ENCODE assay signal across 8 mouse cellular contexts in genomic region chr16:21423546-21423910, GRCm38 (mm10). TPM values are rescaled to one million over a fixed set of nuclear protein-coding genes. Genes with fewer than 3 reads are reported as not detected.
A peak's percentile ranks its signal among the peaks of the same experiment; 100 is the strongest.
DNase-seq lines count a peak whose midpoint lies in the region; ATAC-seq and TF ChIP-seq lines count a peak whose summit lies in the region.

No protein-coding gene starts in this region.

- no peak for DNase-seq in heart, adult 2 months
- no peak for DNase-seq in heart, postnatal 36 days
- peak; percentile 68 for DNase-seq in Muller cell, postnatal 12 days (ENCODE audit: inconsistent ontology term)
- peak; percentile 42 for DNase-seq in forebrain, postnatal 0 days
- no peak for DNase-seq in adrenal gland, postnatal 36 days
- no peak for DNase-seq in adrenal gland, postnatal 10 days

- peak overlapping the region; percentile 91 for H3K27ac ChIP-seq in heart, adult 2 months
- peak overlapping the region; percentile 50; the same call in 1 of the 2 replicates for H3K27ac ChIP-seq in forebrain, postnatal 0 days (ENCODE audit: low read depth, low read length)
- peak overlapping the region; percentile 81 for H3K27ac ChIP-seq in liver, embryonic 15.5 days (replicated peaks)
- no peak overlapping the region for H3K27ac ChIP-seq in olfactory bulb, adult 2 months (ENCODE audit: insufficient read depth, low read depth, low read length)

- no peaks in the 10 kb centered on the region for H3K9me3 ChIP-seq in forebrain, postnatal 0 days (ENCODE audit: low read length)
- no peaks in the 10 kb centered on the region for H3K9me3 ChIP-seq in liver, embryonic 15.5 days (replicated peaks)

- peaks cover 1% of the 10 kb centered on the region; the same call in 1 of the 2 replicates for H3K4me1 ChIP-seq in heart, adult 2 months (ENCODE audit: control insufficient read depth, insufficient read depth, low read length)
- H3K4me1 ChIP-seq in forebrain, postnatal 0 days (ENCODE audit: insufficient read depth), result peaks cover 6% of the 10 kb centered on the region; the same call in 1 of the 2 replicates
- H3K4me1 ChIP-seq in liver, embryonic 15.5 days (replicated peaks), result peaks cover 18% of the 10 kb centered on the region
- H3K4me1 ChIP-seq in olfactory bulb, adult 2 months (ENCODE audit: control insufficient read depth, insufficient read depth, low read length), result no peaks in the 10 kb centered on the region

- under 1% methylated on average over 10 of the region's 10 CpGs for WGBS in heart, adult 2 months
- 2% methylated on average over 10 of the region's 10 CpGs for WGBS in forebrain, postnatal 0 days
- 2% methylated on average over 10 of the region's 10 CpGs for WGBS in liver, embryonic 15.5 days (ENCODE audit: insufficient replicate concordance)
- WGBS in olfactory bulb, adult 2 months, result 2% methylated on average over 10 of the region's 10 CpGs

- peak overlapping the region; percentile 93 for H3K4me3 ChIP-seq in heart, adult 2 months
- H3K4me3 ChIP-seq in forebrain, postnatal 0 days (ENCODE audit: low read depth, low read length), result peak overlapping the region; percentile 85
- H3K4me3 ChIP-seq in liver, embryonic 15.5 days (replicated peaks), result peak overlapping the region; percentile 77
- peak overlapping the region; percentile 65 for H3K4me3 ChIP-seq in olfactory bulb, adult 2 months (ENCODE audit: insufficient read depth, low read depth, low read length)

- peak overlapping the region; percentile 95 for H3K4me2 ChIP-seq in forebrain, postnatal 0 days (ENCODE audit: low read depth)
- H3K4me2 ChIP-seq in liver, embryonic 15.5 days, result peak overlapping the region; percentile 97

- TF ChIP-seq EP300 in heart, adult 2 months (IDR thresholded peaks at IDR 0.05; ENCODE audit: insufficient read depth, low read depth, low read length), result no peak

- no peaks in the 10 kb centered on the region; the same call in 1 of the 2 replicates for H3K79me2 ChIP-seq in heart, adult 2 months (replicated peaks; ENCODE audit: control insufficient read depth, insufficient read depth, low read length)

- intact Hi-C loops in heart, adult 2 months (cut with DNase I), result loop anchor here (10.0 kb wide), 2 partner anchors 591 to 841 kb away; partner anchors contain the start of gene Tra2b
- intact Hi-C loops in heart, postnatal 36 days (cut with DNase I), result no loop called here

- H3K27me3 ChIP-seq in heart, adult 2 months (ENCODE audit: control insufficient read depth, insufficient read depth, low read length), result no peaks in the 10 kb centered on the region
- H3K27me3 ChIP-seq in forebrain, postnatal 0 days (ENCODE audit: insufficient read depth, low read length), result no peaks in the 10 kb centered on the region
- H3K27me3 ChIP-seq in liver, embryonic 15.5 days, result no peaks in the 10 kb centered on the region

- H3K36me3 ChIP-seq in heart, adult 2 months (ENCODE audit: control insufficient read depth, insufficient read depth, low read length), result no peaks in the 10 kb centered on the region
- no peaks in the 10 kb centered on the region for H3K36me3 ChIP-seq in forebrain, postnatal 0 days (ENCODE audit: insufficient read depth)
- no peaks in the 10 kb centered on the region for H3K36me3 ChIP-seq in liver, embryonic 15.5 days (replicated peaks)

- peak overlapping the region; percentile 92 for H3K9ac ChIP-seq in heart, adult 2 months (ENCODE audit: low read depth, low read length)
- peak overlapping the region; percentile 86 for H3K9ac ChIP-seq in forebrain, postnatal 0 days
- H3K9ac ChIP-seq in liver, embryonic 15.5 days, result peak overlapping the region; percentile 77

- TF ChIP-seq CTCF in heart, adult 2 months (IDR thresholded peaks at IDR 0.05), result no peak
- TF ChIP-seq CTCF in forebrain, postnatal 0 days (IDR thresholded peaks at IDR 0.05; ENCODE audit: low read depth), result no peak
- no peak for TF ChIP-seq CTCF in olfactory bulb, adult 2 months (IDR thresholded peaks at IDR 0.05; ENCODE audit: insufficient read depth, low read depth, low read length)

- ATAC-seq in forebrain, postnatal 0 days, result peak; percentile 48
- peak; percentile 41 for ATAC-seq in liver, embryonic 15.5 days (ENCODE audit: insufficient read depth)

- TF ChIP-seq POLR2A in heart, adult 2 months (IDR thresholded peaks at IDR 0.05; ENCODE audit: insufficient read depth, low read depth, low read length), result no peak
- TF ChIP-seq POLR2A in olfactory bulb, adult 2 months (IDR thresholded peaks at IDR 0.05; ENCODE audit: insufficient read depth, low read depth, low read length), result no peak

RNA-seq across cellular contexts. Expression of gene Vps8, which starts 0.6 kb away (rescaled TPM):
- 10 to 100 TPM; 24.1 to 25.5 TPM for total RNA-seq in heart, adult 2 months (2021)
- 14.0 and 20.9 TPM in 2 replicates for polyA plus RNA-seq in heart, adult 2 months (2012; rRNA removed)
- 10 to 100 TPM; 19.9 to 27.9 TPM for total RNA-seq in heart, postnatal 36 days (2021)
- 35.9 and 37.9 TPM in 2 replicates for total RNA-seq in forebrain, postnatal 0 days (2014; rRNA removed)
- 20.7 and 24.2 TPM in 2 replicates for polyA plus RNA-seq in forebrain, postnatal 0 days (2015; fragmentation: Nextera tagmentation; extraction: Ambion mirVana)
- polyA plus RNA-seq in liver, embryonic 15.5 days (2015; fragmentation: Nextera tagmentation; extraction: Ambion mirVana), result 5.4 and 6.3 TPM in 2 replicates
- not detected in 2 replicates for polyA plus RNA-seq in olfactory bulb, adult 2 months (2012; ENCODE audit: insufficient read depth, insufficient read length, low replicate concordance, missing spikeins)
- total RNA-seq in adrenal gland, postnatal 36 days (2021), result 10 to 100 TPM; 23.6 to 24.4 TPM
- 10 to 100 TPM; 16.3 to 18.2 TPM for total RNA-seq in adrenal gland, postnatal 10 days (2021)

Comparison
In these comparisons a context has a peak if more than half of its experiments do, and no peak if none do; other contexts are left out.
1. DNase-seq: peak in Muller cell, postnatal 12 days (single experiment) and forebrain, postnatal 0 days (single experiment); none in heart, adult 2 months (0 of 2), heart, postnatal 36 days (0 of 2), adrenal gland, postnatal 36 days (0 of 2) and adrenal gland, postnatal 10 days (single experiment).
2. Peak in every context shown above with its lines, with median percentiles within 50 percentile points of each other: H3K4me3 ChIP-seq and H3K9ac ChIP-seq.